Mouse (Mus musculus) kidney, embryonic 14.5 days (tissue): ENCODE results near the gene Plekhg5. TPM values are rescaled to one million over a fixed set of nuclear protein-coding genes. Genes with fewer than 3 reads are reported as not detected.

ENCODE experiments used
- polyA plus RNA-seq: library from polyadenylated mRNA; unstranded; fragments of >200 nt; fragmentation: Nextera tagmentation; extraction: Ambion mirVana; gene quantifications from 2 replicates; pipeline ENCODE4 v1.2.1, GENCODE M21; 2014

Plekhg5 gene
- polyA plus RNA-seq, 1 experiment from 2014 or later = 16.1 TPM

Other genes with a start within 250 kb of the Plekhg5 start
- gene Camta1, start 210.6 kb upstream of the Plekhg5 start, polyA plus RNA-seq = 107 and 133 TPM in 2 replicates
- gene Dnajc11, start 138.8 kb upstream of the Plekhg5 start, polyA plus RNA-seq = 55.0 and 74.5 TPM in 2 replicates
- 29.2 and 35.8 TPM in 2 replicates for gene Thap3, start 83.5 kb upstream of the Plekhg5 start, polyA plus RNA-seq
- gene Phf13, start 76.2 kb upstream of the Plekhg5 start, polyA plus RNA-seq = 18.2 and 30.1 TPM in 2 replicates
- 4.4 and 7.4 TPM in 2 replicates for gene Klhl21, start 63.7 kb upstream of the Plekhg5 start, polyA plus RNA-seq
- gene Zbtb48, start 44.8 kb upstream of the Plekhg5 start, polyA plus RNA-seq = 19.0 and 24.4 TPM in 2 replicates
- 0.39 and 0.77 TPM in 2 replicates for gene Tas1r1, start 33.9 kb upstream of the Plekhg5 start, polyA plus RNA-seq
- gene Nol9, start 33.2 kb upstream of the Plekhg5 start, polyA plus RNA-seq = 26.1 and 47.3 TPM in 2 replicates
- 0.57 and 1.9 TPM in 2 replicates for gene Tnfrsf25, start 43.4 kb downstream of the Plekhg5 start, polyA plus RNA-seq
- gene Espn, start 79.9 kb downstream of the Plekhg5 start, polyA plus RNA-seq = 36.1 and 36.3 TPM in 2 replicates
- not detected in 2 replicates for gene Hes2, start 86.4 kb downstream of the Plekhg5 start, polyA plus RNA-seq
- gene Acot7, start 105.6 kb downstream of the Plekhg5 start, polyA plus RNA-seq = 46.6 and 64.4 TPM in 2 replicates
- 7.5 and 9.1 TPM in 2 replicates for gene Gpr153, start 201.7 kb downstream of the Plekhg5 start, polyA plus RNA-seq
- not detected in 2 replicates for gene Hes3, start 219.2 kb downstream of the Plekhg5 start, polyA plus RNA-seq
- gene Icmt, start 224.7 kb downstream of the Plekhg5 start, polyA plus RNA-seq = 14.7 and 28.1 TPM in 2 replicates
- 1.1 TPM in 2 replicates for gene Rnf207, start 246.5 kb downstream of the Plekhg5 start, polyA plus RNA-seq